Mouse (Mus musculus): ENCODE data around the gene Auts2. TPM values are rescaled to one million over a fixed set of nuclear protein-coding genes. Genes with fewer than 3 reads are reported as not detected.

Gene Auts2
- total RNA-seq, 1 experiment = 9.9 TPM

- H3K9ac ChIP-seq (ENCODE audit: insufficient read depth, low read depth, low read length, poor library complexity, severe bottlenecking) = no peak overlapping the region
- TF ChIP-seq HCFC1 (IDR thresholded peaks at IDR 0.05; ENCODE audit: borderline replicate concordance, insufficient read depth, low read length) (no peak), ZNF384 (IDR thresholded peaks at IDR 0.05; ENCODE audit: low read depth, low read length) (no peak), ZC3H11A (IDR thresholded peaks at IDR 0.05; ENCODE audit: borderline replicate concordance, low read depth, low read length) (no peak), MAFK (IDR thresholded peaks at IDR 0.05; ENCODE audit: insufficient read depth, low read depth, low read length) (no peak), CHD2 (IDR thresholded peaks at IDR 0.05; ENCODE audit: low read depth, low read length) (no peak)
- H3K27ac ChIP-seq (ENCODE audit: insufficient read depth, low read depth, low read length, poor library complexity, severe bottlenecking) = no peak overlapping the region
- H3K4me1 ChIP-seq (ENCODE audit: control insufficient read depth in 2 of 2, insufficient read depth in 2 of 2, low read length in 2 of 2, poor library complexity in 1 of 2) = no peaks in the 10 kb centered on the region
- H3K36me3 ChIP-seq (ENCODE audit: control insufficient read depth, insufficient read depth, low read length, poor library complexity, severe bottlenecking) = no peaks in the 10 kb centered on the region
- no peak overlapping the region for H3K4me3 ChIP-seq (ENCODE audit: insufficient read depth in 1 of 2, low read depth in 1 of 2, low read length in 2 of 2, poor library complexity in 1 of 2, severe bottlenecking in 1 of 2)
- no peak for DNase-seq (ENCODE audit: low read depth, low spot score)
- H3K9me3 ChIP-seq (ENCODE audit: control insufficient read depth, insufficient read depth, low read depth, low read length) = no peaks in the 10 kb centered on the region
- in situ Hi-C loops (cut with MboI; ENCODE audit: low sequenced_read_pairs in 2 of 2, unreplicated experiment in 2 of 2) = no loop called here
These were observed 187.2 kb downstream of the Auts2 start for GRCm38 (mm10) chr5:132355935-132356334.

- H3K9ac ChIP-seq (ENCODE audit: insufficient read depth, low read depth, low read length, poor library complexity, severe bottlenecking) = no peak overlapping the region
- no peak for TF ChIP-seq ZNF384 (IDR thresholded peaks at IDR 0.05; ENCODE audit: low read depth, low read length)
- no peak for TF ChIP-seq MAFK (IDR thresholded peaks at IDR 0.05; ENCODE audit: insufficient read depth, low read depth, low read length)
- no peak for TF ChIP-seq ZC3H11A (IDR thresholded peaks at IDR 0.05; ENCODE audit: borderline replicate concordance, low read depth, low read length)
- no peak for TF ChIP-seq HCFC1 (IDR thresholded peaks at IDR 0.05; ENCODE audit: borderline replicate concordance, insufficient read depth, low read length)
- no peak for TF ChIP-seq CHD2 (IDR thresholded peaks at IDR 0.05; ENCODE audit: low read depth, low read length)
- in situ Hi-C loops (cut with MboI; ENCODE audit: low sequenced_read_pairs in 2 of 2, unreplicated experiment in 2 of 2) = no loop called here
These were observed 190.7 kb downstream of the Auts2 start for GRCm38 (mm10) chr5:132352437-132352836.

DNA sequence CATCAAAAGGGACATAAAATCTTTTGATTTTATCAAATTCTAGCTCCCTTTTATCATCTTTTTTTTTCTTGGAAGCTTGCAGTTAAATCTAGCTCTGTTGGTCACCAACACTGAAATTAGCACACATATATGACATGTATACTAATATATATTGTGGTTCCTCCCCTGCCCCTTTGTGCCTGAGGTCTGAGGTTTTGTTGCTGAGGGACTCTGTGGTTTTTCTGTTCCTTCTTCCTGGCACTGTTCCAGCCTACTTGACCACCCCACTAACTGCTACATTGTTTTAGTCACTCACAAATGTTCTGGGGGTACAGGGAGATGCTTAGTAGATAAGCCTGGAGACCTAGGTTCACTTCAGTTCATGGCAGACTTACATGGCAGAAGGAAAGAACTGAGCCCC, 192.0 kb downstream of the Auts2 start:
- no peak overlapping the region for H3K27ac ChIP-seq (ENCODE audit: insufficient read depth, low read depth, low read length, poor library complexity, severe bottlenecking)
- H3K4me3 ChIP-seq (ENCODE audit: insufficient read depth in 1 of 2, low read depth in 1 of 2, low read length in 2 of 2, poor library complexity in 1 of 2, severe bottlenecking in 1 of 2) = no peak overlapping the region
- H3K9me3 ChIP-seq (ENCODE audit: control insufficient read depth, insufficient read depth, low read depth, low read length) = no peaks in the 10 kb centered on the region
- in situ Hi-C loops (cut with MboI; ENCODE audit: low sequenced_read_pairs in 2 of 2, unreplicated experiment in 2 of 2) = no loop called here
- no peaks in the 10 kb centered on the region for H3K4me1 ChIP-seq (ENCODE audit: control insufficient read depth in 2 of 2, insufficient read depth in 2 of 2, low read length in 2 of 2, poor library complexity in 1 of 2)
- no peak for DNase-seq (ENCODE audit: low read depth, low spot score)
- H3K36me3 ChIP-seq (ENCODE audit: control insufficient read depth, insufficient read depth, low read length, poor library complexity, severe bottlenecking) = no peaks in the 10 kb centered on the region
- H3K9ac ChIP-seq (ENCODE audit: insufficient read depth, low read depth, low read length, poor library complexity, severe bottlenecking) = no peak overlapping the region
- no peak for TF ChIP-seq ZNF384 (IDR thresholded peaks at IDR 0.05; ENCODE audit: low read depth, low read length)
- no peak for TF ChIP-seq MAFK (IDR thresholded peaks at IDR 0.05; ENCODE audit: insufficient read depth, low read depth, low read length)
- no peak for TF ChIP-seq ZC3H11A (IDR thresholded peaks at IDR 0.05; ENCODE audit: borderline replicate concordance, low read depth, low read length)
- no peak for TF ChIP-seq CHD2 (IDR thresholded peaks at IDR 0.05; ENCODE audit: low read depth, low read length)
- no peak for TF ChIP-seq HCFC1 (IDR thresholded peaks at IDR 0.05; ENCODE audit: borderline replicate concordance, insufficient read depth, low read length)

More at GRCm38 (mm10) chr5:132352437-132352836, 190.7 kb downstream of the Auts2 start:
- Histone ChIP-seq H3K9me3 (ENCODE audit: control insufficient read depth, insufficient read depth, low read depth, low read length) (no peaks in the 10 kb centered on the region), H3K27ac (ENCODE audit: insufficient read depth, low read depth, low read length, poor library complexity, severe bottlenecking) (no peak overlapping the region), H3K4me3 (ENCODE audit: insufficient read depth in 1 of 2, low read depth in 1 of 2, low read length in 2 of 2, poor library complexity in 1 of 2, severe bottlenecking in 1 of 2) (no peak overlapping the region), H3K36me3 (ENCODE audit: control insufficient read depth, insufficient read depth, low read length, poor library complexity, severe bottlenecking) (no peaks in the 10 kb centered on the region), H3K4me1 (ENCODE audit: control insufficient read depth in 2 of 2, insufficient read depth in 2 of 2, low read length in 2 of 2, poor library complexity in 1 of 2) (no peaks in the 10 kb centered on the region)
- DNase-seq (ENCODE audit: low read depth, low spot score) = no peak

DNA sequence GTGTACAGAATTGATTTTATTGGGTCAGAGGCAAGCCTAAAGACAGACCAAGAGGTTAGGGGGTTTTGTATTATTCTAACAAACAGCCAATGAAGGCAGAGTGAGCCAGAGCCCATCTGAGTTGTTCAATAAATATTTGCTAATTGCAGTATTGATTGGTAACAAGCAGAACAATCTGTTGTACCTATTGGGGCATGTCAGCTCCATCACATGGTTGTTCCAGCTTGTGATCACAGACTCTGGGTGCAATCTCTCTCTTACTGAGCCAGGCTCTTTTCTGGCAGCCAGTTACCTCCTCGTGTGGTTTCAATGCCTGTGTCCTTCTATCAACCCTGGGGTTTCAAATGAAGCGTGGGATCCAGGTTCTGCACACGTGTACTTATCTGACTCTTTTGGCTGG, 201.8 kb downstream of the Auts2 start:
- H3K4me3 ChIP-seq (ENCODE audit: insufficient read depth in 1 of 2, low read depth in 1 of 2, low read length in 2 of 2, poor library complexity in 1 of 2, severe bottlenecking in 1 of 2) = no peak overlapping the region
- DNase-seq (ENCODE audit: low read depth, low spot score) = no peak

DNA sequence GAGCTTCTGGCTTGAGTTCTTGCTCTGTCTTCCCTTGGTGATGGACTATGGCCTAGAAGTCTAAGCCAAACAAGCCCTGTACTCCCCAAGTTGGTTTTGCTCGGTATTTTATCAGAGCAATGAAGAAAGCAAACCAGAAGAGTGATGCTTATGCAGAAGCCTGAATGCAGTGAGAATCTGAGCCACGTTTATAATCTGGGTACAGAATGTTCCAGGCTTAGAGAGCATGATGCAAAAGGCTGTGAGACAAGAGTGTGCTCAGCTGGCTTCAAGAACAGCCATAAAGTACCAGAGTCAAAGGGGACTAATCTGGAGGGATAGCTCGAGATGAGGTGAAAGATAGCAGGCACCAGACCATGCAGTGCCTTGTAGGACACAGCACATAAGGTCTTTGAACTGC, 205.5 kb downstream of the Auts2 start:
- Histone ChIP-seq H3K4me3 (ENCODE audit: insufficient read depth in 1 of 2, low read depth in 1 of 2, low read length in 2 of 2, poor library complexity in 1 of 2, severe bottlenecking in 1 of 2) (no peak overlapping the region), H3K27ac (ENCODE audit: insufficient read depth, low read depth, low read length, poor library complexity, severe bottlenecking) (no peak overlapping the region), H3K9me3 (ENCODE audit: control insufficient read depth, insufficient read depth, low read depth, low read length) (no peaks in the 10 kb centered on the region), H3K4me1 (ENCODE audit: control insufficient read depth in 2 of 2, insufficient read depth in 2 of 2, low read length in 2 of 2, poor library complexity in 1 of 2) (no peaks in the 10 kb centered on the region), H3K36me3 (ENCODE audit: control insufficient read depth, insufficient read depth, low read length, poor library complexity, severe bottlenecking) (no peaks in the 10 kb centered on the region), H3K9ac (ENCODE audit: insufficient read depth, low read depth, low read length, poor library complexity, severe bottlenecking) (no peak overlapping the region)
- no peak for DNase-seq (ENCODE audit: low read depth, low spot score)
- TF ChIP-seq HCFC1 (IDR thresholded peaks at IDR 0.05; ENCODE audit: borderline replicate concordance, insufficient read depth, low read length) (no peak), ZC3H11A (IDR thresholded peaks at IDR 0.05; ENCODE audit: borderline replicate concordance, low read depth, low read length) (no peak), CHD2 (IDR thresholded peaks at IDR 0.05; ENCODE audit: low read depth, low read length) (no peak), MAFK (IDR thresholded peaks at IDR 0.05; ENCODE audit: insufficient read depth, low read depth, low read length) (no peak), ZNF384 (IDR thresholded peaks at IDR 0.05; ENCODE audit: low read depth, low read length) (no peak)
- in situ Hi-C loops (cut with MboI; ENCODE audit: low sequenced_read_pairs in 2 of 2, unreplicated experiment in 2 of 2) = no loop called here

More for the DNA sequence above, 201.8 kb downstream of the Auts2 start:
- Histone ChIP-seq H3K9me3 (ENCODE audit: control insufficient read depth, insufficient read depth, low read depth, low read length) (no peaks in the 10 kb centered on the region), H3K36me3 (ENCODE audit: control insufficient read depth, insufficient read depth, low read length, poor library complexity, severe bottlenecking) (no peaks in the 10 kb centered on the region), H3K9ac (ENCODE audit: insufficient read depth, low read depth, low read length, poor library complexity, severe bottlenecking) (no peak overlapping the region), H3K4me1 (ENCODE audit: control insufficient read depth in 2 of 2, insufficient read depth in 2 of 2, low read length in 2 of 2, poor library complexity in 1 of 2) (no peaks in the 10 kb centered on the region), H3K27ac (ENCODE audit: insufficient read depth, low read depth, low read length, poor library complexity, severe bottlenecking) (no peak overlapping the region)
- no peak for TF ChIP-seq ZC3H11A (IDR thresholded peaks at IDR 0.05; ENCODE audit: borderline replicate concordance, low read depth, low read length)
- TF ChIP-seq MAFK (IDR thresholded peaks at IDR 0.05; ENCODE audit: insufficient read depth, low read depth, low read length) = no peak
- no peak for TF ChIP-seq CHD2 (IDR thresholded peaks at IDR 0.05; ENCODE audit: low read depth, low read length)
- no peak for TF ChIP-seq ZNF384 (IDR thresholded peaks at IDR 0.05; ENCODE audit: low read depth, low read length)
- no peak for TF ChIP-seq HCFC1 (IDR thresholded peaks at IDR 0.05; ENCODE audit: borderline replicate concordance, insufficient read depth, low read length)
- in situ Hi-C loops (cut with MboI; ENCODE audit: low sequenced_read_pairs in 2 of 2, unreplicated experiment in 2 of 2) = no loop called here
